Mouse (Mus musculus) ES-Bruce4 (cell line): ENCODE data around the gene Ttll9.

Source experiments
- CTCF ChIP-seq: IDR thresholded peaks from one replicate; pipeline ENCODE4 v1.8.1; 2011; ENCODE audit warnings: low read depth, low read length
- EP300 ChIP-seq: IDR thresholded peaks from 2 replicates; pipeline ENCODE4 v1.6.1; 2011; ENCODE audit warnings: low read depth, low read length; ENCODE audit not compliant: insufficient read depth
- POLR2A ChIP-seq: IDR thresholded peaks from one replicate; pipeline ENCODE4 v1.8.1; 2011; ENCODE audit warnings: low read length; ENCODE audit not compliant: insufficient read depth

DNA sequence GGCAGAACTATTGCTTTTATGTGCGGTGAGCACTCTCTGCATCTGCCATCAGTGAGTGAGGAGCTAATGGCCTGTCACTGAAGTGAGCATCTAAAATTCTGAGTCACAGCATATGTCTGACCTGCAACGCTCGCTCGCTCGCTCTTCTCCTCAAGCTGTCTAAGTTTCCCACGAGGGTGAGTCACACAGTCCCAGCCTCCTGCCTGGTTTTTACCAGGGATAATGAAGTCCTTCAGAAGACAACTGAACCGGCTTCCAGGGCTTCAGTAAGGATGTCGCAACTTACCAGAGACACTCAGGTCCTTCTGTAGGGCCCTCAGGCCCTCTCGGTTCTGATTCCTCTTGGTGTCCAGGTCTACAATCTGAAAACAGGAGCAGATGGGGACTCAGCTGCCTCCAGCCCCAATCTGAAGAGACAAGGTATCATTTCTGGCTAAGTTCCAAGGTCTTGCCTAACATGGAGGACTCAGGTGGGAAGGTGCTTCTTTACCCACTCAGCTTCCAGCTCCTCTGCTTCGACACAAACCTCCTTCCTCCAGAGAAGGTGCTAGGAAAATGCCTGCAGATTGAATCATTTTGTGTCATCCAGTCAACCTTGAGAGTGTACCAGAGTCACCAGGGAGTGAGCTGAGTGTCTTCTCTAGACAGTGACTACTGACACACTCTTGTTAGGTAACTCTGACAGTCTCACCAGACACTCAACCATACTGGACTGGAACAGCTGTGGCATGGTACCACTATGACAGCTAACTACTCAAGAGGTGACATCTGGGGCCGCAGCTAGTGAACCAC is 51.6 kb downstream of the Ttll9 start:
- TF ChIP-seq CTCF (no peak), POLR2A (no peak), EP300 (no peak)
